Mouse (Mus musculus) stomach, embryonic 15.5 days (tissue): ENCODE measurements around the gene Gnpat. TPM values are rescaled to one million over a fixed set of nuclear protein-coding genes. Genes with fewer than 3 reads are reported as not detected.
A peak's percentile ranks its signal among the peaks of the same experiment; 100 is the strongest.

Experiments used
- ATAC-seq: fragments of 200-750 bp; cut with Nextera tagmentation; 2 replicates; pipeline ENCODE4 v1.8.0; 2017; ENCODE audit warnings: low read depth, moderate number of reproducible peaks, moderate TSS enrichment; ENCODE audit not compliant: insufficient read depth, low FRiP score
- H3K27ac ChIP-seq: fragments of 300-500 bp; sonication (generic); 2 replicates; pipeline ENCODE4 v1.5.1; 2015; ENCODE audit warnings: mild to moderate bottlenecking, inconsistent platforms
- H3K27me3 ChIP-seq: fragments of 300-500 bp; sonication (generic); replicated peaks from 2 replicates; pipeline ENCODE4 v1.6.1; 2015; ENCODE audit warnings: inconsistent platforms
- H3K36me3 ChIP-seq: fragments of 300-500 bp; sonication (generic); 2 replicates; pipeline ENCODE4 v1.6.1; 2015; ENCODE audit warnings: inconsistent platforms
- H3K4me1 ChIP-seq: fragments of 300-500 bp; sonication (generic); 2 replicates; pipeline ENCODE4 v1.6.1; 2015; ENCODE audit warnings: inconsistent platforms
- H3K4me2 ChIP-seq: fragments of 300-500 bp; sonication (generic); 2 replicates; pipeline ENCODE4 v1.6.1; 2015; ENCODE audit warnings: mild to moderate bottlenecking, inconsistent platforms
- H3K4me3 ChIP-seq: fragments of 300-500 bp; sonication (generic); replicated peaks from 2 replicates; pipeline ENCODE4 v1.5.1; 2015; ENCODE audit warnings: inconsistent platforms
- H3K9ac ChIP-seq: fragments of 300-500 bp; sonication (generic); 2 replicates; pipeline ENCODE4 v1.6.1; 2015; ENCODE audit warnings: inconsistent platforms
- H3K9me3 ChIP-seq: fragments of 300-500 bp; sonication (generic); 2 replicates; pipeline ENCODE4 v1.6.1; 2016; ENCODE audit warnings: inconsistent platforms
- WGBS: fragments of 180-500 bp; shearing (Covaris S2); methylation state at CpG from one replicate; pipeline ENCODE4 v1.1.7; 2015; 5-methylcytosine and 5-hydroxymethylcytosine counted together
- polyA plus RNA-seq: library from polyadenylated mRNA; unstranded; fragments of >200 nt; fragmentation: Nextera tagmentation; extraction: Ambion mirVana; gene quantifications from 2 replicates; pipeline ENCODE4 v1.2.1, GENCODE M21; 2015

Gene Gnpat
- polyA plus RNA-seq = 84.0 and 85.7 TPM in 2 replicates

DNA sequence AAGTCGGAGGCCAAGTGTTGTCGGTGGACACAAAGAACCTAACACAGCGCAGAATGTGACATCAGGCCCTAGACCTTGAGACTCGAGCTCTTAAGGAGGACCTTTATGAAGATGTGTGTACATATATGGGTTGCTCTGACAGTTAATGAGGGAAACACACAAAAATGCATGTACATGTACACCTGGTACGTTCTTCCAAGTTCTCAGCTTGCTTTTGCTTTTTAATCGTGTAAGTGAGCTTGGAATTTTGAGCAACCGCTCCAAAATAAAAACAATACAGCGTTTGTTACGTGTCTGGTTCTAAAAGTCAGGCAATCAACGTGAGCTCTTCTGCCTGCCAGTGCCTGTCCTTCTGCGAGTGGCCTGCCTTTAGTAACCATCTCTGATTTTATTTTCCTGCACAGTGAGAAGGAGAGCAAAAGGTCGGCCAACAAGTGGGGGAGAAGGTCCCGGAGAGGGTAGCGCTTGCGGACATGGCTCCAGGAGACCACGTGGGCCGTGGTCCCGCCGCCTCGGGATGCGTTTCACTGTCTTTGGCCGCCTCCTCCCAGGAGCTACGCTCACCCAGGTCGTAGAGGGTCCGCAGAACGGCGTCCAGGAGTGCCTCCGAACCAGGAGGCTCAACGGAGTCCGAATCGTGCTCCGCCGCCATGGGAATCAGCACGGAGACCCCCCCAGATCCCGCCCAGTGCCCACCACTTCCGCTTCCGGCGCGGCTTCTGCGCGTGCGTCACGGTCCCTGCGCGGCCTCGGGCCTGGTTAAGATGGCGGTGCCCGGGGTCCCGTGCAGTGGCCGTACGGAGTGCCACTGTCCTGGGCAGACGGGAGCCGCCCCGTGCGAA is at the start of gene Gnpat, which contains the start of gene 2810004N23Rik:
Gene Gnpat, plus strand, starts transcription at position 713 of the 842 bp plus-strand sequence.
Gene 2810004N23Rik, minus strand, starts transcription at position 800 of the 842 bp plus-strand sequence.
- Histone ChIP-seq H3K36me3 (peaks cover 20% of the 10 kb centered on the region), H3K4me1 (peaks cover 4% of the 10 kb centered on the region), H3K27ac (peak within 1 kb of the TSS; percentile 91), H3K4me2 (peak within 1 kb of the TSS; percentile 65), H3K4me3 (peak within 1 kb of the TSS; percentile 76), H3K9me3 (no peaks in the 10 kb centered on the region), H3K9ac (peak within 1 kb of the TSS; percentile 89), H3K27me3 (no peaks in the 10 kb centered on the region)
- 1% methylated on average over 55 of the region's 55 CpGs for WGBS
- ATAC-seq = peak; percentile 96

DNA sequence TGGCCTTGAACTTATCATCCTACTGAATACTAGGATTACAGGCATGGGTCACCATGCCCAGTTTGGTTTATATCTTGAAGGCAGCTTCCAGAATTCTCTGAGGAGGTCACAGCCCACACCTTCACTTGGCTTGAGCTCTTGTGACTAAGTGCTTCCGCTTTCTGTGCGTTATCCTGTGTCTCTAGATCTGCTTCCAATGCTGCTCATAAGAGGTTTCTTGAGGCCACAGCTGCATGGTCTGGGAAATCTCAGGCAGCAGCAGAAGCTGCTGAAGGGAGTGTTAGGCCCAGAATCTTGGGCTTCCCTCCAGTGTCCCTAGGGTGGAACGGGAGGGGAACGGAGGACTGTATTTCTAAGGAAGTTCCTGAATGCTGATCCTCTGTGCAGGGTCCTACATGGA is 49.5 kb upstream of the Gnpat start:
- H3K27me3 ChIP-seq = no peaks in the 10 kb centered on the region
- H3K27ac ChIP-seq = no peak overlapping the region
- no peak for ATAC-seq
- no peaks in the 10 kb centered on the region for H3K4me1 ChIP-seq
- no peaks in the 10 kb centered on the region for H3K36me3 ChIP-seq
- no peak overlapping the region for H3K4me2 ChIP-seq
- no peak overlapping the region for H3K9ac ChIP-seq
- H3K9me3 ChIP-seq = no peaks in the 10 kb centered on the region
- WGBS = 78% methylated on average over 4 of the region's 4 CpGs
- H3K4me3 ChIP-seq = no peak overlapping the region

DNA sequence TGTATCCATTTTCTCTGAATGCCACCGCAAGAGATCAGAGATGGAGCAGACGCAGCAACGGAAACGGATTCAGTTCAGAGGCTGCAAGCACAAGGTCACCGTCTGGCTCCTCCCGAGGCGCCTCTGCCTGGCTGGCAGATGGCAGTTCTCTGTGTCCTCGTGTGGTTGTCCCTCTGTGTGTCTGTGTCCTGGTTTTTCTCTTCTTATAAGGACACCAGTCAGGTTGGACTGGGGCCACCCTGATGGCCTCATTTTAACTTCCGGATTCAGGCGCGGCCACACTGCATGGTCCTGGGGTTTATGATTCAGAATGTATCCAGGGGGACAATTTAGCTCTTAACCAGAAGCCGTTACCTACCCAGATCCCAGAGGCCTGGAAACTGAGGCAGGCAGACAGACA is 47.0 kb upstream of the Gnpat start:
- Histone ChIP-seq H3K4me1 (no peaks in the 10 kb centered on the region), H3K27me3 (no peaks in the 10 kb centered on the region), H3K9me3 (no peaks in the 10 kb centered on the region), H3K36me3 (no peaks in the 10 kb centered on the region), H3K4me2 (no peak overlapping the region), H3K9ac (no peak overlapping the region), H3K4me3 (no peak overlapping the region), H3K27ac (no peak overlapping the region)
- WGBS = 83% methylated on average over 12 of the region's 12 CpGs
- no peak for ATAC-seq

DNA sequence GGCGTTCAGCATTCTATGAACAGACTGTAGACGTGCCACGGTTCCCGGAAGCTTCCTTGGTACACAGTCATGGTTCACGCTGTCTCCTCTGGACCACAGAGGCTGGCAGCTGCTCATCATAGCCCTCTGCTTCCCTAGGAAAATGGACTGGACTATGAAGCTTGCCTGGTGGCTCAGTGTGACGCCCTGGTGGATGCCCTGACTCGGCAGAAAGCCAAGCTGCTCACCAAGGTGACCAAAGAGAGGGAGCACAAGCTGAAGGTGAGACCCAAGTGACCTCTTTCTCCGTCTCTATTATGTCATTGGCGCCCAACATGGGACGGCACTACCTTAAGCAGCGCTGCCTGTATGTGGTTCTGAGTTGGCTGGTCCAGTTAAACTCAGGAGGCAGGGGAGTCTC is 46.0 kb upstream of the Gnpat start:
- no peaks in the 10 kb centered on the region for H3K9me3 ChIP-seq
- WGBS = 91% methylated on average over 11 of the region's 11 CpGs
- no peak overlapping the region for H3K4me2 ChIP-seq
- no peaks in the 10 kb centered on the region for H3K27me3 ChIP-seq
- no peaks in the 10 kb centered on the region for H3K4me1 ChIP-seq
- no peak overlapping the region for H3K9ac ChIP-seq
- H3K27ac ChIP-seq = no peak overlapping the region
- H3K36me3 ChIP-seq = no peaks in the 10 kb centered on the region
- no peak for ATAC-seq
- no peak overlapping the region for H3K4me3 ChIP-seq

DNA sequence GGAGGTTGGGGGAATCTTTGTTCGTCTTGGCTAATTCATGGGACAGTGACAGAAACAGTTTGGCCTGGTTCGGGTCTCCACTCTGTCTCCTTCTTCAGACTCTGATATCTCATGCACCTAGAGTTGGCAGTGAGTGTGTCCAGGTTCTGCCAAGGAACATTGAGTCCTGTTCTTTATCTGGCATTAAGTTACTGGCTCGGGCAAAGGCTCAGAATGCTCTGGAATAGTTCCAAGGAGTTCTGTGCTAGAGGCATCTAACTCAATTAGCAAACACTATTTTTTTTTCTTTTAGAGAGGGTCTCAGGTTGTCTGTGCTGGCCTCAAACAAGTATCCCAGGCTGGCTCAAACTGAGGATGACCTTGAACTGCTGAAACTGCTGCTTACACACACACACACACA is 45.5 kb upstream of the Gnpat start:
- H3K4me3 ChIP-seq = no peak overlapping the region
- H3K4me2 ChIP-seq = no peak overlapping the region
- no peak overlapping the region for H3K27ac ChIP-seq
- no peaks in the 10 kb centered on the region for H3K36me3 ChIP-seq
- no peaks in the 10 kb centered on the region for H3K27me3 ChIP-seq
- H3K9me3 ChIP-seq = no peaks in the 10 kb centered on the region
- ATAC-seq = no peak
- no peaks in the 10 kb centered on the region for H3K4me1 ChIP-seq
- WGBS = 74% methylated on average over 3 of the region's 3 CpGs
- no peak overlapping the region for H3K9ac ChIP-seq

DNA sequence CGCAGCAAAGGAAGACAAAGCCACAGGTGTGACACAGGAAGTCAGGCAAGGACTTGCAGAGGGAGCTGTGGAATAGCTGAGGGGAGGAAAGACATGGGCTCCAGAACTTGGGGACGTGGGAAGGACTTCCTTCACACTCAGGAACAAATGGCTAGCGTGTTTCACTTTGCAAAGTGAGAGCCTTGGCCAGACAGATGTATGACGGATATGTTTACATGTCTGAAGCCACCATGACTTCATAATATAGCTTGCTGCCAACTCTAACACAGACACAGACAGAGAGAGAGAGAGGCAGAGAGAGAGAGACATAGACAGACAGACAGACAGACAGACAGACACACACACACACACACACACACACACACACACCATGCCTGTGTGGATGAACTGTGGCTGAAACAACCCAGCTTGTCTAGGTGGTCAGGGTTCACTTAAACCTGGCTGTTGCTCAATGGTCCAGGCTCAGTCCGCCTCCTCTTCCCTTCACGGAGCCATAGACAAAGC is 43.2 kb upstream of the Gnpat start:
- Histone ChIP-seq H3K36me3 (no peaks in the 10 kb centered on the region), H3K9me3 (no peaks in the 10 kb centered on the region), H3K27me3 (no peaks in the 10 kb centered on the region), H3K4me1 (no peaks in the 10 kb centered on the region), H3K27ac (no peak overlapping the region), H3K9ac (no peak overlapping the region), H3K4me3 (no peak overlapping the region), H3K4me2 (no peak overlapping the region)
- ATAC-seq = no peak
- 50% methylated on average over 6 of the region's 6 CpGs for WGBS

DNA sequence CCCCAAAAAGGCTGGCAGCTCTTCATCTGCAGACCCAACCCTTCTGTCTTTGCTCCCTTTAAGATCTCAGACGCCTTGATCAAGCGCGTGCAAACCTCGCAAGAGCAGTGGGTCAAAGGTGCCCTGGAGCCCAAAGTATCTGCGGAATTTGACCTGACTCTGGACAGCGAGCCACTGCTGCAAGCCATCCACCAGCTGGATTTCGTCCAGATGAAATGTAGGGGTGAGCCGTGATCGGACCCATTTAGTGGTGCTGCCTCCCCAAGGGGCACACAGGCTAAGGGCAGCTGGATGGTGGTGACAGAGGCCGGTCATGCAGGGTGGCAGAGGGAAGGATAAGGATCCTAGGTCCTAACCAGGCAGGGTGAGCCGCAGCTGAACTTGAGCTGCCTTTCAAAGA is 42.7 kb upstream of the Gnpat start:
- no peaks in the 10 kb centered on the region for H3K4me1 ChIP-seq
- no peak overlapping the region for H3K9ac ChIP-seq
- H3K27me3 ChIP-seq = no peaks in the 10 kb centered on the region
- no peaks in the 10 kb centered on the region for H3K9me3 ChIP-seq
- ATAC-seq = no peak
- no peak overlapping the region for H3K4me3 ChIP-seq
- no peak overlapping the region for H3K4me2 ChIP-seq
- no peak overlapping the region for H3K27ac ChIP-seq
- no peaks in the 10 kb centered on the region for H3K36me3 ChIP-seq
- WGBS = 28% methylated on average over 11 of the region's 11 CpGs

DNA sequence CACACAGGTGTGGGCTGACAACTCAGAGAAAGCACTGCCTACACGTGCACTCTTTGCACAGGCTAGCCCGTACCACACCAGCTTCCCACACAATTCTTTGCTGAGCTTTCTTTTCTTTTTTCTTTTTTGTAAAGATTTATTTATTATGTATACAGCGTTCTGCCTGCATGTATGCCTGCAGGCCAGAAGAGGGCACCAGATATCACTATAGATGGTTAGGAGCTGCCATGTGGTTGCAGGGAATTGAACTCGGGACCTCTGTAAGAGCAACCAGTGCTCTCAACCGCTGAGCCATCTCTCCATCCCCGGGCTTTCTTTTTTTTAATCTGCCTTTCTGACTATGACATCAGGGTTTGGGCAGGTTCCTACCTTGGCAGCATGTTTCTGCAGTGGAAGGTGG is 39.3 kb upstream of the Gnpat start:
- no peak for ATAC-seq
- H3K27ac ChIP-seq = no peak overlapping the region
- no peak overlapping the region for H3K4me2 ChIP-seq
- no peaks in the 10 kb centered on the region for H3K36me3 ChIP-seq
- no peaks in the 10 kb centered on the region for H3K4me1 ChIP-seq
- H3K9me3 ChIP-seq = no peaks in the 10 kb centered on the region
- H3K9ac ChIP-seq = no peak overlapping the region
- H3K4me3 ChIP-seq = no peak overlapping the region
- whole genome bisulfite sequencing = 77% methylated on average over 6 of the region's 6 CpGs
- no peaks in the 10 kb centered on the region for H3K27me3 ChIP-seq

DNA sequence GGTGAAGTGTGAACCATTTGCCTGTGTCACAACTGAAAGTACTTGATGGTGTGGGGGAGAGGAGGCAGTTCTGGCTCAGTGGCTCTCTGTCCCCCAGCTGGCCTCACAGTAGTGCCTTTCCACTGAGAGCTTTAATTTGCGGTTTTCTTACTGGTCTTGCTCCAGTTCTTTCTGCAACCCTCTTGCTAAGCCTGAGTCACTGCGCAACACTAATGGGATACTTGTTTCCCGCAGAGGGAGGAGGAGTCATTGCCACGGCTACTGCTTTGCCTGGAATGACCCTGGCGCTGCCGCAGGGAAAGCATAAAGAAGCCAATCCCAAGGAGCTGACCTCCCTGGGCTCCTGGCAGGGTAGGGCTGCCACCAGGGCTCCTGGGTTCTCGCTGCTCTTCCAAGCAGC is 36.2 kb upstream of the Gnpat start:
- Histone ChIP-seq H3K27ac (no peak overlapping the region), H3K9me3 (no peaks in the 10 kb centered on the region), H3K4me3 (no peak overlapping the region), H3K27me3 (no peaks in the 10 kb centered on the region), H3K4me1 (no peaks in the 10 kb centered on the region), H3K36me3 (no peaks in the 10 kb centered on the region), H3K4me2 (no peak overlapping the region), H3K9ac (no peak overlapping the region)
- 29% methylated on average over 7 of the region's 7 CpGs for WGBS
- no peak for ATAC-seq

DNA sequence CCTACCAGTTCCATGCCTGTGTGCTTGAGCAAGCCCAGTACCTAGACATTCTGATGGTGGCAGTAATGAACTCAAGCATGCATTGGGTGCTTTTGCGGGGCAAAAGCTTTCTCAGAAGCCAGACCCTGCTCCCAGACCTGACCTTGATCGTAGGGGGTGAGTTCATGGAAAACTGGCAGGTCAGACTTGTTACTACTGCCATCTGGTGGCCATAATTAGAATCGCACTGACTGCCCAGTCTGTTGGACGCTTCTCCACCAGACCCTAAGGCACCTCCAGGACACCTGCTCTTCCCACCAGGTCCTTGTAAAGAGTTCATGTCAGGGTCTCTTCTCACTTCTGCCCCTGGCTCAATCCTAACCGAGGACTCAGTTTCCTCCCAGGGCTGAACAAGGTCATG is 35.4 kb upstream of the Gnpat start:
- no peak overlapping the region for H3K27ac ChIP-seq
- H3K27me3 ChIP-seq = no peaks in the 10 kb centered on the region
- no peak overlapping the region for H3K4me2 ChIP-seq
- 3% methylated on average over 5 of the region's 5 CpGs for WGBS
- H3K9me3 ChIP-seq = no peaks in the 10 kb centered on the region
- H3K4me3 ChIP-seq = no peak overlapping the region
- no peak overlapping the region for H3K9ac ChIP-seq
- ATAC-seq = no peak
- no peaks in the 10 kb centered on the region for H3K36me3 ChIP-seq
- H3K4me1 ChIP-seq = no peaks in the 10 kb centered on the region

DNA sequence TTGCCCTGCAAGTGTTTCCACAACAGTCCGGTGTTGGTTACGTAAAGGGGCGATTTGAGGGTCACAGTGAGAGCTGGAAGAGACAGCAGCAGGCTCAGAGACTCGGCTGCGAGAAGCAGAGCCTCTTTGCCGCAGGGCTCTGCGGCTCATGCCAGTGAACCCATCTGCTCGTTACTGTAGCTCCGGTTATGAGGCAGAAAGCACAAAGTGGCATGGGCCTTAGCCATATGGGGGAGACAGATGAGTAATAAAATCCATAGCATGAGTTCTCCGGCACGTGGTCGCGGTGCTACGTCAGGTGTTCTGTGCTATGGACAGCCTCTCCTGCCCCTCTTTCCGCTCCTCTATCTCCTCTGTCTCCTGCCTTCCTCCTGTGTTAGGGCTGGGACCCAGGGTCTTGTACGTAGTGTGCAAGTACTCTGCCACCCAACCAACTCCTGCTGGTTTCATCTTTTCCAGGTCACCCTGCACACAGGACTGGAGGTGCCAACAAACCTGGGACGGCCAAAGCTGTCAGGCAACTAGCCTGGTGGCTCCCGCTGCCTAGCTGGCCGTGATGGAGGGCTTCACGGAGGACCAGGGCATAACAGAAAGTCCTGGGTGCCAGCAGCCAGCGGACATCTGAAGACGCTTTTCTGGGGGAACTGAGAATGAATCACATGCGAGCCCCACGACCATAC is 34.1 kb upstream of the Gnpat start:
- Histone ChIP-seq H3K4me2 (no peak overlapping the region), H3K27me3 (no peaks in the 10 kb centered on the region), H3K36me3 (no peaks in the 10 kb centered on the region), H3K4me3 (no peak overlapping the region), H3K27ac (no peak overlapping the region), H3K4me1 (no peaks in the 10 kb centered on the region), H3K9me3 (no peaks in the 10 kb centered on the region), H3K9ac (no peak overlapping the region)
- no peak for ATAC-seq
- 86% methylated on average over 24 of the region's 24 CpGs for WGBS

DNA sequence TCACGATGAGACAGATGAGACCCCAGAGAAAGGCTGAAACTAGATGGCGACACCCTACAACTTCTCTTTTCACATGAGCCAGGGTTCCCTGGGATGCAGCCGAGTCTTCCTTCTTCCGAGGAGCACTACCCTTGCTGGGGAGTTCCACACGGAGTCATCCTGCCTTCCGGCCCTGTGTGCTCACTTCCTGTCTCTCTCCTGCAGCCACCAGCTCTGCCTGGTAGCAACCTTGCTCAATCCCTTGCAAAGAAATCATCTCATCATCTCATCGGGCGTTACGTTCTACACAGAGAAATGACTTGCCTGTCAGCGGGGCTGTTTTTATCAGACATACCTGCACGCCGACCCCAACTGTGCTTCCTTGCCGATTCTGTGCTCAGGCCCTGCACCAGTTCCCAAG is 32.8 kb upstream of the Gnpat start:
- no peak overlapping the region for H3K4me2 ChIP-seq
- ATAC-seq = no peak
- H3K4me1 ChIP-seq = peaks cover 5% of the 10 kb centered on the region
- no peak overlapping the region for H3K27ac ChIP-seq
- H3K9me3 ChIP-seq = no peaks in the 10 kb centered on the region
- no peak overlapping the region for H3K9ac ChIP-seq
- H3K27me3 ChIP-seq = no peaks in the 10 kb centered on the region
- no peak overlapping the region for H3K4me3 ChIP-seq
- no peaks in the 10 kb centered on the region for H3K36me3 ChIP-seq
- WGBS = 71% methylated on average over 13 of the region's 13 CpGs
